Mouse (Mus musculus) liver, embryonic 15.5 days (tissue): ENCODE measurements at regions not wholly inside any gene's neighbourhood (a gene's known extent, or its start where the extent isn't known, plus 50 kb on each side); places are given as distances from the start of the nearest gene placed in this dataset.
A peak's percentile ranks its signal among the peaks of the same experiment; 100 is the strongest.

Source experiments
- ATAC-seq: fragments of 200-750 bp; cut with Nextera tagmentation; 2 replicates; pipeline ENCODE4 v1.8.0; 2017; ENCODE audit warnings: moderate number of reproducible peaks, mild to moderate bottlenecking, moderate library complexity; ENCODE audit not compliant: insufficient read depth
- H3K27ac ChIP-seq: fragments of 300-500 bp; sonication (generic); replicated peaks from 2 replicates; pipeline ENCODE4 v1.5.1; 2015; ENCODE audit warnings: mild to moderate bottlenecking, inconsistent platforms
- H3K27me3 ChIP-seq: fragments of 300-500 bp; sonication (generic); 2 replicates; pipeline ENCODE4 v1.6.1; 2015; ENCODE audit warnings: mild to moderate bottlenecking, inconsistent platforms
- H3K36me3 ChIP-seq: fragments of 300-500 bp; sonication (generic); replicated peaks from 2 replicates; pipeline ENCODE4 v1.6.1; 2015; ENCODE audit warnings: moderate library complexity, mild to moderate bottlenecking, inconsistent platforms
- H3K4me1 ChIP-seq: fragments of 300-500 bp; sonication (generic); replicated peaks from 2 replicates; pipeline ENCODE4 v1.6.1; 2015; ENCODE audit warnings: inconsistent platforms
- H3K4me2 ChIP-seq: fragments of 300-500 bp; sonication (generic); 2 replicates; pipeline ENCODE4 v1.6.1; 2015; ENCODE audit warnings: moderate library complexity, mild to moderate bottlenecking, inconsistent platforms
- H3K4me3 ChIP-seq: fragments of 300-500 bp; sonication (generic); replicated peaks from 2 replicates; pipeline ENCODE4 v1.5.1; 2015; ENCODE audit warnings: mild to moderate bottlenecking, inconsistent platforms
- H3K9ac ChIP-seq: fragments of 300-500 bp; sonication (generic); 2 replicates; pipeline ENCODE4 v1.6.1; 2015; ENCODE audit warnings: moderate library complexity, mild to moderate bottlenecking, inconsistent platforms
- H3K9me3 ChIP-seq: fragments of 300-500 bp; sonication (generic); replicated peaks from 2 replicates; pipeline ENCODE4 v1.6.1; 2016; ENCODE audit warnings: inconsistent platforms
- WGBS: fragments of 180-500 bp; shearing (Covaris S2); methylation state at CpG from one replicate; pipeline ENCODE4 v1.1.7; 2015; ENCODE audit warnings: mixed read lengths; ENCODE audit not compliant: insufficient replicate concordance; 5-methylcytosine and 5-hydroxymethylcytosine counted together

- no peak overlapping the region for H3K4me2 ChIP-seq
- H3K9me3 ChIP-seq = no peaks in the 10 kb centered on the region
- ATAC-seq = no peak
- no peak overlapping the region for H3K27ac ChIP-seq
- H3K4me3 ChIP-seq = no peak overlapping the region
- 37% methylated on average over 6 of the region's 6 CpGs for WGBS
- 0 out of 2 replicates have a peak, but pooled peaks cover 4% of the 10 kb centered on the region for H3K27me3 ChIP-seq
- no peak overlapping the region for H3K9ac ChIP-seq
- no peaks in the 10 kb centered on the region for H3K4me1 ChIP-seq
- H3K36me3 ChIP-seq = no peaks in the 10 kb centered on the region
Measured at GRCm38 (mm10) chr11:114257756-114258155, 190.9 kb upstream of the Sdk2 start.

DNA sequence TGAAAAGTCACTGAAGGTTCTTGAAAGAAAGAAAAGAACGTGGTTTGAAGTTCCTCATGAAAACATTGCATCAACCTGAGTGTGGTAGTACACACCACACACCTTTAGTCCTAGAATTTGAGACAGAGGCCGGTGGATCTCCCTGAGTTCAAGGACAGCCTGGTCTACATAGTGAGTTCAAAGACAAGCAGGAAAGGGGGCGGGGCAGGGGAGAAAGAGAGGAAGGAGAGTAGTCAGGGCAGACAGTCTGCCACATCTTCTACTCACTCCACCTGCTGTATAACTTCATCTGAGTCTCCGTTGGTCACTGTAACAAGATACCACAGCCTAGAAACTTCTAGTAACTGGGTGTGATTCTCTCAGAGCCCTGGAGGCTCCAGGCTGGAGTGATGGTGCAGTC lies 190.2 kb upstream of the Sdk2 start:
- WGBS = 50% methylated on average over 4 of the region's 4 CpGs
- no peak overlapping the region for H3K4me3 ChIP-seq

GRCm38 (mm10) chr11:114254344-114254743 lies 187.5 kb upstream of the Sdk2 start:
- no peak for ATAC-seq
- H3K27ac ChIP-seq = no peak overlapping the region
- no peak overlapping the region for H3K4me3 ChIP-seq

More for the DNA sequence above, 190.2 kb upstream of the Sdk2 start:
- 0 out of 2 replicates have a peak, but pooled peaks cover 4% of the 10 kb centered on the region for H3K27me3 ChIP-seq
- no peak for ATAC-seq
- H3K9me3 ChIP-seq = no peaks in the 10 kb centered on the region
- no peak overlapping the region for H3K9ac ChIP-seq
- no peaks in the 10 kb centered on the region for H3K36me3 ChIP-seq
- H3K4me2 ChIP-seq = no peak overlapping the region
- H3K4me1 ChIP-seq = no peaks in the 10 kb centered on the region
- H3K27ac ChIP-seq = no peak overlapping the region

DNA sequence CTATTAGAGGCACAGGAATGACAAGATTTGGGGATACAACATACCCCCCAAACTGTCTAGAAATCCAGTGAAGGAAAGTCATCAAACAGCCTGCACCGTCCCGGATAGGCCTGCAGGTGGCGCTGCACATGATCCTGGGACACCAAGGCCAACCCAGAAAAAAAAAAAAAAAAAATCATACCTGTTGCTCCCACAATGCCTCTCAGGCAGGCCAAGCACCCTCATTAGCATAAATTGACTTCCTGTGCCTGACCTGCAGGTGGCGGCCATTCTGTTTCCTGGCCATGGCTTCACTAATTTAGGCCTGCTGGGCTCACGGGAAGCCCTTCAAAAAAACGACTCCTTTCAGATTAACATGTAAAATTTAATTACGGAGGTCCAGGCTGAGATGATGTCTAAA lies 184.8 kb upstream of the Sdk2 start:
- peaks cover 8% of the 10 kb centered on the region; the same call in 1 of the 2 replicates for H3K4me1 ChIP-seq
- no peak overlapping the region for H3K27ac ChIP-seq
- no peak overlapping the region for H3K4me3 ChIP-seq
- peaks cover 10% of the 10 kb centered on the region; the same call in 1 of the 2 replicates for H3K27me3 ChIP-seq
- WGBS = 71% methylated on average over 7 of the region's 7 CpGs
- no peak for ATAC-seq
- H3K36me3 ChIP-seq = no peaks in the 10 kb centered on the region
- no peaks in the 10 kb centered on the region for H3K9me3 ChIP-seq
- no peak overlapping the region for H3K9ac ChIP-seq
- no peak overlapping the region for H3K4me2 ChIP-seq

More at GRCm38 (mm10) chr11:114254344-114254743, 187.5 kb upstream of the Sdk2 start:
- H3K36me3 ChIP-seq = no peaks in the 10 kb centered on the region
- H3K9ac ChIP-seq = no peak overlapping the region
- no peaks in the 10 kb centered on the region for H3K9me3 ChIP-seq
- H3K4me2 ChIP-seq = no peak overlapping the region
- WGBS = 19% methylated on average over 1 of the region's 1 CpGs
- peaks cover 3% of the 10 kb centered on the region; the same call in 1 of the 2 replicates for H3K4me1 ChIP-seq
- H3K27me3 ChIP-seq = no peaks in the 10 kb centered on the region

DNA sequence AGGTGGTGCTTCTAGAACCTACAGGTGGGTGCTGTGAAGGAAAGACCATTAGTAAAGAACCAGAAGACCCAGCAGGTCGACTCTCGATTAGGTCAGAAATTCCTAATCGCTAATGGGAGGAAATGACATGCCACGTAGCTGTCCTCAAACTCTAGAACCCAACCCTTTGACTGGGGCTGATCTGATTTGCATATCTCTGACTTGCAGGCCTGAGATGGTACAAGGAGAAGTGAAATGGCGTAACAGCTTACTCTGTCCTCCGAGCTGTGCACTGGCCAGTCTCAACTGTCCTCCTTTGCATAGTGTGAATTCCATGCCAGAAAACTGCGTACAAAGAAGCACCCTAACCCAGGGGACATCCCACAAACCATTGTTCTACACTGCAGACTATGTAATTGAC lies 182.4 kb upstream of the Sdk2 start:
- ATAC-seq = 0 out of 2 replicates have a peak, but pooled peaks have one; percentile 28
- 17% methylated on average over 7 of the region's 7 CpGs for WGBS
- Histone ChIP-seq H3K4me3 (no peak overlapping the region), H3K4me1 (peaks cover 8% of the 10 kb centered on the region; the same call in 1 of the 2 replicates), H3K36me3 (no peaks in the 10 kb centered on the region), H3K27ac (no peak overlapping the region), H3K27me3 (peaks cover 10% of the 10 kb centered on the region; the same call in 1 of the 2 replicates), H3K4me2 (peak overlapping the region; percentile 0; the same call in 1 of the 2 replicates), H3K9ac (no peak overlapping the region), H3K9me3 (no peaks in the 10 kb centered on the region)

DNA sequence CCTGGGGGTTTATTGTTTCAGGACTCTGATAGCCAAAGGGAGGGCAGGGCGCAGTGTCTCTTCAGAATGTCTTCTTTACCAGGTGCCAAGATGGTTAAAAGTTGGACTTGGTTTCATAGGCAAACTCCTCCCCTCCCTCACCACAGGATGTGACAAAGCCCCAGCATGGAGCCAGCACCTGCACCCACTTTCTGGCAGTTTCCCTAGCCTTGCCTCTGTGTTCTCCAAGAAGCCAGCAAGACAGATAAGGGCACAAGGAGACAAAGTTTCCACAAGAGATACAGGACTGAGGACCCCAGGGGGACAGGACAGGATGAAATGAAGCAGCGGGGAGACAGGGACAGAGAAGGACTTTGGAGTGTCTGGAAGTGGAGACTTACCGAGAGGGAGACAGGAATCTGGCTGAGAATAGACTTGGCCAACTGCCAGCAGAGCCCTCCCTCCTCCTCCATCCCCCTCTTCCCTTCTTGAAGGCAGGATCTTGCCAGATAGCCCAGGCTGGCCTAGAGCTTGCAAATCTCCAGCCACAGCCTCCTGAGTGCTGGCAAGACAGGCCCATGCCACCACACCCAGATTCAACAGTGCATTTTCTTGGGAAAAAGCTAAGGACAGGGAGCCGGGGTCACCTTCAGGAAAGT lies 181.5 kb upstream of the Sdk2 start:
- no peak for ATAC-seq
- Histone ChIP-seq H3K27ac (no peak overlapping the region), H3K4me2 (no peak overlapping the region), H3K4me1 (peaks cover 8% of the 10 kb centered on the region; the same call in 1 of the 2 replicates), H3K9me3 (no peaks in the 10 kb centered on the region), H3K9ac (no peak overlapping the region), H3K27me3 (peaks cover 10% of the 10 kb centered on the region; the same call in 1 of the 2 replicates), H3K4me3 (no peak overlapping the region), H3K36me3 (no peaks in the 10 kb centered on the region)
- WGBS = 50% methylated on average over 4 of the region's 4 CpGs

GRCm38 (mm10) chr11:114239311-114239803 lies 172.5 kb upstream of the Sdk2 start:
- no peak for ATAC-seq
- H3K4me3 ChIP-seq = no peak overlapping the region
- no peak overlapping the region for H3K4me2 ChIP-seq
- no peak overlapping the region for H3K9ac ChIP-seq
- no peak overlapping the region for H3K27ac ChIP-seq
- no peaks in the 10 kb centered on the region for H3K9me3 ChIP-seq
- no peaks in the 10 kb centered on the region for H3K27me3 ChIP-seq
- no peaks in the 10 kb centered on the region for H3K36me3 ChIP-seq
- H3K4me1 ChIP-seq = no peaks in the 10 kb centered on the region
- 51% methylated on average over 8 of the region's 8 CpGs for WGBS

DNA sequence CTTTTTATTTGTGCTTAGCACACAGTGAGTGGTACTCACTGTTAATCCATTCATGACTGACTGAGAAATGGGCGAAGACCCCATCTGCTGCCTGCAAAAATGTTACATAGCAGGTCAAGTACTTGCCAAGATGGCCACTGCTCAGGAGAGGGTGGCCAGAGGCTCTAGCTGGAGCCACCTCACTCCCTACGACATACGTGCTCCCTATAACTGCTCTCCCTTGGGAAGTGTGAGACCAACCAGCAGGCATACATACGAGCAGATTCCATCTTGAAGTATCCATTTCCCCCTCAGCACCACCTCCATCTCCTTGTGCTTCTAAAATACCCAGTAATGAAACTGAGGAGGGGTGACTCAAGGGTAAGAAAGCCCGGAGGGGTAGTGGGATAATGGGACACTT lies 172.0 kb upstream of the Sdk2 start:
- 55% methylated on average over 5 of the region's 5 CpGs for WGBS
- Histone ChIP-seq H3K27me3 (no peaks in the 10 kb centered on the region), H3K9ac (no peak overlapping the region), H3K36me3 (no peaks in the 10 kb centered on the region), H3K4me1 (no peaks in the 10 kb centered on the region), H3K27ac (no peak overlapping the region), H3K4me2 (no peak overlapping the region), H3K4me3 (no peak overlapping the region), H3K9me3 (no peaks in the 10 kb centered on the region)
- no peak for ATAC-seq

DNA sequence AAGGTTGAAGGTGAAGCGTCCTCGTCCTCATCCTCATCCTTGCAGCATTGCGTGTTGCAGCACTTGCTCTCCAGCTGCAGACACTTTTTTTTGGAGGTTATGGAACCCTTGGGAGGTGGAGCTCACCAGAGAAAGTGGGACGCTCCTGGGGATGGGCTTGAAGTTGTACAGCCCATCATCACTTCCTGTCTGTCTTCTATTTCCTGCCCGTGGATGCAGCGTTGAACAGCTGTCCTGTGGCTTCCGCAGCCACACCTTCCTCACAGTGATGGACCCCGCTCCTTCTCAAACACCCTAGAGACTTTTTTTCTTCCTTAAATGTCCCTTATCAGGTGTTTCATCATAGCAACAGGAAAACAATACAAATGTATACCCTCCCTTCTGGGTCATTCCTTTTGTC lies 171.5 kb upstream of the Sdk2 start:
- Histone ChIP-seq H3K9me3 (no peaks in the 10 kb centered on the region), H3K27ac (no peak overlapping the region), H3K36me3 (no peaks in the 10 kb centered on the region), H3K27me3 (no peaks in the 10 kb centered on the region), H3K4me3 (no peak overlapping the region), H3K4me2 (no peak overlapping the region), H3K4me1 (no peaks in the 10 kb centered on the region), H3K9ac (no peak overlapping the region)
- 32% methylated on average over 8 of the region's 8 CpGs for WGBS
- no peak for ATAC-seq

- 36% methylated on average over 1 of the region's 1 CpGs for WGBS
- Histone ChIP-seq H3K9ac (no peak overlapping the region), H3K27ac (no peak overlapping the region), H3K4me3 (no peak overlapping the region), H3K36me3 (no peaks in the 10 kb centered on the region), H3K4me1 (no peaks in the 10 kb centered on the region), H3K4me2 (no peak overlapping the region), H3K27me3 (no peaks in the 10 kb centered on the region), H3K9me3 (no peaks in the 10 kb centered on the region)
- ATAC-seq = no peak
Measured at GRCm38 (mm10) chr11:114234542-114234910, 167.7 kb upstream of the Sdk2 start.

DNA sequence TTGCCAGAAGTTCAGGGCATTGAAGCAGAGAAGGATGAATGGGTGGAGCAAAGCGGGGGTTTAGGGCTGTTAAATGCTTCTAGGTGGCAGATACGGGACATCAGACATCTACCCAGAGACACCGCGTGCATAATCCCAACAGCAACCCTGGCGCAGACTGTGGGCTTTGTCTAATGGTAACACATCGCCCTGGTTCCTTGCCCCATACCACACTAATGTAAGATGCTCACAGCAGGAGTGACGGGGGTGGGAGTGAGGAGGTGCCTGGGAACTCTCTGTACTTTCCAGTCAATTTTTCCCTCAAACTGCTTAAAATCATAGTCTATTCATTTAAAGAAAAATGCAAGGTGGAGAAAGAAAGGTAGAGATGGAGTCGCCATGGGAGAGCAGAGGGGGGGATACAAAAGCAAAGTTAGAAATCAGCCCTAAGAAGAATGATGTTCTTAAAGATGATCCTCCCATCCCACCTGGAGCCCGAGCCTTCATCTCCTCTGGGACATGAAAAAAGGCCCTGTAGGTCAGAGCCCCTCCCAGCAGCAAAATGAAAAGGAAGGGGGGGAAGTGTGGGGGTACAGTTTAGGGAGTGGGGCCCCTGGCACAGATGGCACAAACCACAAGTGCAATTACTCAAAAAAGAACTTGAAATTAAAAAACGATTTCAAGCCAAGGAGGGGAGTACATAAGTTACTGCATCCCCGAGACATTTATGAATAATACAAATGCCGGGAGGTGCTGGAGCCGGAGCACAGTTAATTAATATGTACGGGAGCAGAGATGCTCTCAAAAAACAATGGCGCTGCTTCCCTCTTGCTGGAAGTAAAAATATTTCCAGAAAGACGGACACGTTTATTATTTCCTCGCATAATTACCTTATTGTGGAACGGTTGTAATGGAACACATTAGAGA lies 167.0 kb upstream of the Sdk2 start:
- H3K27ac ChIP-seq = no peak overlapping the region
- no peaks in the 10 kb centered on the region for H3K27me3 ChIP-seq
- H3K4me1 ChIP-seq = no peaks in the 10 kb centered on the region
- H3K4me3 ChIP-seq = no peak overlapping the region
- no peaks in the 10 kb centered on the region for H3K9me3 ChIP-seq
- no peak overlapping the region for H3K4me2 ChIP-seq
- no peak for ATAC-seq
- no peaks in the 10 kb centered on the region for H3K36me3 ChIP-seq
- no peak overlapping the region for H3K9ac ChIP-seq
- 66% methylated on average over 19 of the region's 19 CpGs for WGBS
